Mouse (Mus musculus) heart, postnatal 10 days (tissue): ENCODE measurements around the gene Adam12. TPM values are rescaled to one million over a fixed set of nuclear protein-coding genes. Genes with fewer than 3 reads are reported as not detected.
"Not testable (repeated sequence)": the region's sequence is repeated elsewhere in the genome, so short reads cannot be mapped to it uniquely, and the experiment has no call there.

Source experiments
- DNase-seq, 2 experiments: peaks; one replicate each; pipeline ENCODE4 v3.0.0; 2021
- intact Hi-C: fragments of 180-260 bp; cut with DNase I; formaldehyde crosslinking; loops from one replicate; pipeline ENCODE4 v1.15.1; 2025
- total RNA-seq, 2 experiments: library from RNA; stranded (reverse); gene quantifications; 2 replicates each; pipeline ENCODE4 v1.2.3; 2021

The Adam12 gene
- total RNA-seq, 2 experiments from 2014 or later = 8.1 to 14.0 TPM

DNA sequence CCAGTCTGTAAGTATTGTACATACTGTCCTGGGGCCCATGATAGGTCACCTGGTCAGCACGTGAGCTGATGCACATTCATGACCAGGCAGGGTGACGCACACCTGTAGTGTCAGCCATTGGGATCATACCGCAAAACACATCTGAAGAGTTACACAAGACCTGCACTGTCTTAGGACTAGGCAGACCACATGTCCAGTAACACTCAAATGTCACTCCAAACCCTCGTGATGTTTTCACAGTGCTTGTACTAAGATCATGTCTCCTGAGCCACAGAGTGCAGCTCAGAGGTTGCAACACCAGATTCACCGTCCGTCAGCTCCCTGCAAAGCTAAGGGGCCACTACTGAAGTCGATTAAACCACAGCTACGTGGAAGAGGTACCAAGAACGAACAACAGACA, 340.6 kb downstream of the Adam12 start:
- intact Hi-C loops = no loop called here
- DNase-seq = no peak

- no peak for DNase-seq
- intact Hi-C loops = no loop called here
Measured at GRCm38 (mm10) chr7:133889986-133890385, 342.0 kb downstream of the Adam12 start.

DNA sequence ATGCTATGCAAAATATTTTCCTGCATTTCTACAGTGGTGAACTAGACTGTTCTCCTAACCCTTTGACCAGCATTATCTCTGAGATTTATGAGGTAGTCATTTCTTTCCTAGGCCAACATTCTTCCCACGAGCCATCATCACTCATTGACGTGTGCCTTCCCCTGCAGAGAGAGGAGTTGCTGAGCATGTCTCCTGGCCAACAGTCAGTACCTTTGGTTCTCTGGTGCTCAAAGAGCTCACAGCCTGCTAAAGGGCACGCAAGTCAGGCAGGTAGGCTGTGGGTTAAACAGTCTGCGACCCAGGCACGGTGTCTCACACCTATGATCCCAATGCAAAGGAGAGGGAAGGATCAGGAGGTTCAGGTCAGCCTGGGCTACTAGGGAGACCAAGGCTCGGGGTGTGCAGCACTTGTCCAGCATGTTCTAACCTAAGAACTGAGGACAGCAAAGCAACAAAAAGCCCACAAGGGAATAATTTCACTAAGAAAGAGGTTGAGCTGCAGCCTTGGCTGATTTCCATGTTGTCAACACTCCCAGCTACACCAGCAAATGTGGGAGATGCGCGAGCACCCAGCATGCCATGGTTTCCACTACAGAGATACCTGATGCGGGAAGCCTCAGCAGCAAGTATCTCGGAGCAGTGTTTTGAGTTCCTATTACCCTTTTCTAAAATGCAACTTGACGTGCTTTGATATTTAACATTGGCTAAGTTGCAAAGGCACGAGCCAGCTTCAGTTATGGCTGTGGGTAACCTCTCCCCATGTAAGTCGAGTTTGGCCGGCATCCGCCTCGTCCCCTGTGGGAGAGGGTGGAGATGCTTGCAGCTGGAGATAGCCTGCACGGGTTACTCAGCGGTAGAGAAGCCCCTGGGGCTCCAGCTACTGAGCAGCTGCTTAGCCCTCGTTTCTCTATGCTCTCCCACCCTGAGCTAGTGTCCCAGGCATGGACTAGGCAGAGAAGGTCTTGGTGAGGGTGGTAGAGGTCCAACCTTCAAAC, 342.7 kb downstream of the Adam12 start:
- DNase-seq = peak; percentile 64 to 68
- intact Hi-C loops = no loop called here

- intact Hi-C loops, DNase-seq: not testable (repeated sequence)
Measured at GRCm38 (mm10) chr7:133884759-133885431, 347.1 kb downstream of the Adam12 start.

- intact Hi-C loops = no loop called here
- DNase-seq = no peak
Measured at GRCm38 (mm10) chr7:133879761-133880160, 352.2 kb downstream of the Adam12 start.

DNA sequence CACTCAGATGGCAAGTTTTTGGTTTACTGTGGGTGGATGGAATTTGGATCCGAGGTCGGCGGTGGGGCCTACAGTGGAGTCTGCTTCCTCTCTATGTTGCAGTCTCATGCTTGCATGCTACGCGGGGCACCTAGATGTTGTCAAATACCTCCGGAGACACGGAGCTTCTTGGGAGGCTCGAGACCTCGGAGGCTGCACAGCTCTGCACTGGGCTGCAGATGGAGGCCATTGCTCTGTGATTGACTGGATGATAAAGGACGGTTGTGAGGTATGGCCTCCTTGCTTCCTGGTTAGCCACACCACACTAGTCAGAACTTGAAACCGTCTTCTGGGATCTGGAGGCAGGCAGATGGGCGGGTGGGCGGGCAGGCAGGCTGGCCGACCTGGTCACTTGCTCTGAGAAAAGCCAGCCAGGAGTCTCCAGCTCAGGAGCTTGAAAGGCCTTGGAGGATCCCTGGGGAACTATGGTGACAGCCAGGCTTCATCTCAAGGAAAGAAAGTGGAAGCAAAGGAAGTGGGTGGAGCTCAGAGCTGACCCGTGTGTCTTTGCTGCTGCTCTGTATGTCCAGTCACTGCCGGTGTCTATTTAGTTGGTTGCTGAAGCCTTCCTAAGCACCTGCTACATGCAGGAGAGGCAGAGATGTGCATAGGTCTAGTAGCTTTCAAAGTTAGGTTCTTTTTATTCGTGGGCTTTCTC, 355.2 kb downstream of the Adam12 start:
- DNase-seq = no peak
- intact Hi-C loops = no loop called here

DNA sequence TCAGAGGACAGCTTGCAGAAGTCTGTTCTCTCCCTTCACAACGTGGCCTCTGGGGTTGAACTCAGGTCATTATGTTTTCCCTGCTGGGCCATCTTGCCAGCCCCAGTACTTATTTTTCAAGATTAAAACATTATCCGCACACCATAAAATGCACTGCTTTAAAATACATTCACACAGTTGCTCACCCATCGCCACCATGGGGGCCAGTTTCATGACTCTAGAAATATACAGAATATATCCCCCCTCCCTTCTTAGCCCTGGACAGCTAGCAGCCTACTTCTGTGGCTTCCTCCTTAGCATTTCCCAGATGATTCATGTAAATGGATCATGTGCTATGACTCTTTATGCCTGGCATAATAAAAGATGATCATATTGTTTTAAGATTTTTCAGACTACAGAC, 355.8 kb downstream of the Adam12 start:
- intact Hi-C loops = no loop called here
- DNase-seq = no peak

DNA sequence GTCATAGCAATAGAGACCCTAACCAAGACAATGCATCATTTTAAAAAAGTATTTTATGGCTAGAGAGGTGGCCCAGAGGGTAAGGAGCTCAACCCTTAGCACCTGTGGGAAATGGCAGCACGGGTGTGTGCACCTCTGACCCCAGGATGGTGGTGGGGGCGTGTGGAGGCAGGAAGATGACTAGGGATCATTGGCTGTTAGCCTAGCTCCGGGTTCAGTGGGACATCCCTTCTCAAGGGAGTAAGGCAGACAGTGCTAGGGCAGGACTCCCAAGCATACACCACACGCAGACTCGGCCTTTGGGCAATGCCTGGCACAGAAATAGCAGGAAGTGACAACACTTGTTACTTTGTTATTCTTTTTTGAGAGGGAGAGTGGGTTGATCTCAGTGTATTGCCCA, 359.2 kb downstream of the Adam12 start:
- intact Hi-C loops = no loop called here
- DNase-seq = no peak

DNA sequence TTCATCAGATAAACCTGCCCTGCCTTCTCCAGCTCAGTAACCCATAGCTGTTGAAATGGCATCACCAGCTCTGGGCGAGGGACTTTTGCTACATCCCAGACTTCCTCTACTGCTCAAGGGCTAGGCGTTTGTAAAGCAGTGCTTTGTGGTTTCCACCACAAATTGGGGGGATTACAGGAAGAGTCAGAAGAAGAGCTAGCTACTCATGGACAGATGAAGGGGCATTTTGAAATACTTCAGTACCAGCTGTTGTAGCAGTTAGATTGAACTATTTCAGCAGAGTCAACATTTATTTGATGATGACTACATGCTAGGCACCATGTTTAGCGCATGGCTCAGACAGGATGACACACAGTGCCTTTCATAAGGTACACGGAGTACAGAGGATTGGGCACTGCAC, 361.7 kb downstream of the Adam12 start:
- no peak for DNase-seq

GRCm38 (mm10) chr7:133863684-133864083, 368.3 kb downstream of the Adam12 start:
- intact Hi-C loops = no loop called here
- no peak for DNase-seq

More for the DNA sequence above, 361.7 kb downstream of the Adam12 start:
- intact Hi-C loops = no loop called here

DNA sequence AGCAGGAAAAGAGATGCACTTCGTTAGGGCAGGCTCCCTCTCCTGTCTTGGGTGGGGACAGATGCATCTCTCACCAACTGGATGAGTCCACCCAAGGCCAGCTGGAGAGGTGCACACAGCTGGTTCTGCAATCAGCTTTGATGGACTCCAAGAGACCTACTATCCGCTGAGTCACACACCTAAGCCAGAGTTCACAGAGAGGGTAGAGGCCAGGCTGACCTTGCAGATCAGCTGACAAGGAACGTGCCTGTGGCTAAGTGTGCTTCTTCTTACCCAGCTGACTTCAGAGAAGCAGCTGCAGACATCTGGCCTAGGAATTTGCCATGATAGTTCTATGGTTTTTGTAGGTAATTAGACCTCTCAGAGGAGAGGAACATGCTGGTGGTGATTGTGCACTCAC, 368.8 kb downstream of the Adam12 start:
- no peak for DNase-seq
- intact Hi-C loops = no loop called here

DNA sequence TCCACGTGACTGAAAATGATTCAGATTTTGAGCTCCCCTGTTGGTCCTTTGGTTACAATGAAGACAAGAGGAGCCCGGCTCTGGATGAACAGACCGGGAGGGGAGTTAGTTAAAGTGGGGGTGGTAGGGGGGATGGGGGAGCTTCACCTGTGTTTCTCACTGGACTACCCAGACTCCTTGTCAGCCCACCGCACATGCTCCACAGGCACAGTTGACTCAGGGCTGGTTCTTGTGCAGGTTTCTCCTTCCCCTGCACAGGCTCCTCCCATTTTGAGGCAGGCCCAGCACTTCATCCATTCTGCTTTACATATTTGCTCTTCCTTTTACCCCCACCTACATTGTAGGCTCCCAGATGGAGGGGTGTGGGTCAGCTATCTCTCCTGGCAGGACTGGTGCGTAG, 369.2 kb downstream of the Adam12 start:
- DNase-seq = no peak
- intact Hi-C loops = no loop called here

- no peak for DNase-seq
- intact Hi-C loops = no loop called here
Measured at GRCm38 (mm10) chr7:133862233-133862632, 369.7 kb downstream of the Adam12 start.

DNA sequence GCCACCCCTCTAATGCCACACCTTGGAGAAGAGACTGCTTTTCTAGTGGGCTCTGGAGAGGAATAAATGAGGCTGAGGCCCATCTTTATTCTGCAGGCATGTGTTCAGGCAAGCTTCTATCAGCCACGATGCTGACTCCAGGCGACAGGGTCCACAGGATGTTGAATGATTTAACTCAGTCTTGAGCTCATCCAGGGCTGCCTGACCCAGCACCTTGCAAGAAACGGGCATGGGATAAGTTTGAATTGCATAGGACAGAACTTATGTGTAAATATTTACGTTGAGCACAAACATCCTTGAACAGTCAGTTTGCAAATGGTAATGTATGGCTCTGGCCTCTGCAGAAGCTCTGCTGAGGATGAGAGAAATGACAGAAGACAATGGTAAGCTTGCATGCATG, 372.4 kb downstream of the Adam12 start:
- intact Hi-C loops = loop anchor here (5.0 kb wide), 2 partner anchors 403 to 708 kb away; no protein-coding TSS in a partner anchor
- no peak for DNase-seq

- intact Hi-C loops = loop anchor here (5.0 kb wide), 2 partner anchors 404 to 709 kb away; no protein-coding TSS in a partner anchor
- no peak for DNase-seq
Measured at GRCm38 (mm10) chr7:133858506-133858905, 373.4 kb downstream of the Adam12 start.

GRCm38 (mm10) chr7:133856278-133856677, 375.7 kb downstream of the Adam12 start:
- intact Hi-C loops = loop anchor here (1.0 to 5.0 kb wide), 4 partner anchors 368 to 711 kb away; no protein-coding TSS in a partner anchor
- DNase-seq = peak; percentile 81 to 85

DNA sequence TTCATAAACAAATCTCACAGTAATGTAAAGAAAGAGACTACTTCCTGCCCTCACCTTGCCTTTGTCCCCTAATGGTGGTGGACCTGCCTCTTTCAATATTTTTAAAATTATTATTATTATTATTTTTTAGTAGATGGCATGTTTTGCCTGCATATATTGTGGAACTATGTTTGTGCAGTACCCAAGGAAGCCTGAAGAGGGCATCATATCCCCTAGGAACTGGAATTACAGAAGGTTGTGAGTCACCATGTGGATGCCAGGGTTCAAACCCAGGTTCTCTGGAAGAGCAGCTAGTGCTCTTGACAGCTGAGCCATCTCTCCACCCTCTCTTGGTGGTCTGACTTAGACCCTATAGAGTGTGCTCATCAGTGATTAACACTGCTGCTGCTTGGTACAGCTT, 381.2 kb downstream of the Adam12 start:
- intact Hi-C loops = no loop called here
- no peak for DNase-seq

GRCm38 (mm10) chr7:133848180-133848579, 383.8 kb downstream of the Adam12 start:
- DNase-seq = no peak
- intact Hi-C loops = no loop called here

DNA sequence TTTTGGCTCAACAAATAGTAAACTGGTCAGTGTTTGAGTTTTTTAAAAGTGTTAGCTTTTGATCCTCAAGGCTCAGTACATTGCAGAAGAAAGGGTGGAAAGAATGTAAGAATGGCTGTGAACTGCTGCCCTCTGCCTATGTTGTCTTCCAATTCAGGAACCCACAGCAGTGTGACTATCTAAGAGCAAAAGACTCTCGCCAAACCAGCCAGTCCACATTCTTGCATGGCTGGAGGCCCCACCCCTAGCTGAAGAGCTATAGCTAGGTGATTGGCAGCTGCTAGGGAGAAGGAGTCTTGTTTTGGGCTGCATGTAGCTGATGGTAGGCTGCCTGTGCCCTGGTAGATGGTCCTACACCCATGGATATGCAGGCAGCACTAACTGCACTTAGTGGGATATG, 384.8 kb downstream of the Adam12 start:
- DNase-seq = no peak

GRCm38 (mm10) chr7:133842079-133842478, 389.9 kb downstream of the Adam12 start:
- DNase-seq = no peak
- intact Hi-C loops = no loop called here

More for the DNA sequence above, 384.8 kb downstream of the Adam12 start:
- intact Hi-C loops = no loop called here

DNA sequence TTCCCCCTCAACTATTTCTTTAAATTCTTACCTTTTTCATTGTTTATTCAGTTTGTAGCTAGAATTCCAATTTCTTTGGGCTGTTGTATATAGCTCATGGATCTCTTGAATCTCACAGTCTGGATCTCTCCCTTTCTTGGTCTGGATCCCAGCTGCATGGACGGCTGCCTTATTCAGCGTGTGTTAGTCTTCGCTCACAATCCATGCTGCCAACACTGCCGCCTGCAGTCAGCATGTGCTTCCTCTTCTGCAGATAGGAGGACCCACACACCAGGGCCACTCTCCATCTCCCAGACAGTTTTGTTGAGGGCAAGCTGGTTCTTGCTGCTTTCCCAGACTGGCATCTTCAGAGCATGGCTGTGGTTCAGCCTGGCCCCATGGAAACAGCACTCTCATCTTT, 392.4 kb downstream of the Adam12 start:
- intact Hi-C loops = no loop called here

More for the DNA sequence above, 392.4 kb downstream of the Adam12 start:
- peak in 1 of 2 experiments; percentile 20 for DNase-seq
